Mouse (Mus musculus): ENCODE data around the gene Fam219b.

- no peak for TF ChIP-seq CTCF (IDR thresholded peaks at IDR 0.05; ENCODE audit: low read depth)
- TF ChIP-seq EP300 (IDR thresholded peaks at IDR 0.05; ENCODE audit: low read depth): no peak
These were observed 22.2 kb downstream of the Fam219b start for GRCm38 (mm10) chr9:57559568-57559967.

Measured in heart, postnatal 0 days (tissue).